Mouse (Mus musculus): ENCODE data around the gene Ush2a. TPM values are rescaled to one million over a fixed set of nuclear protein-coding genes. Genes with fewer than 3 reads are reported as not detected.

The Ush2a gene
- polyA plus RNA-seq, 2 experiments, result 0.01 to 0.11 TPM

- Histone ChIP-seq H3K4me2 (replicated peaks; ENCODE audit: low read depth, low read length, severe bottlenecking) (no peak overlapping the region), H3K4me3 (replicated peaks; ENCODE audit: low read length) (no peak overlapping the region), H3K27ac (replicated peaks; ENCODE audit: low read depth, low read length) (no peak overlapping the region), H3K27me3 (ENCODE audit: control insufficient read depth, insufficient read depth, low read length) (no peaks in the 10 kb centered on the region), H3K4me1 (ENCODE audit: control insufficient read depth, insufficient read depth, low read length) (no peaks in the 10 kb centered on the region), H3K9me3 (ENCODE audit: control insufficient read depth, low read length) (no peaks in the 10 kb centered on the region), H3K9ac (ENCODE audit: low read depth, low read length, severe bottlenecking) (no peak overlapping the region), H3K36me3 (ENCODE audit: control insufficient read depth, insufficient read depth, low read length) (no peaks in the 10 kb centered on the region)
- 75% methylated on average over 3 of the region's 3 CpGs for WGBS
- ATAC-seq (ENCODE audit: low FRiP score, low read depth) (no peak), DNase-seq (ENCODE audit: low spot score) (no peak)
- TF ChIP-seq POLR2A (IDR thresholded peaks at IDR 0.05; ENCODE audit: borderline replicate concordance, extremely low read depth, insufficient read depth, insufficient read length), result no peak
Measured at GRCm38 (mm10) chr1:188643156-188643555, 381.3 kb downstream of the Ush2a start.

GRCm38 (mm10) chr1:188653001-188653400, 391.2 kb downstream of the Ush2a start:
- H3K4me2 ChIP-seq (replicated peaks; ENCODE audit: low read depth, low read length, severe bottlenecking), result no peak overlapping the region
- no peaks in the 10 kb centered on the region for H3K4me1 ChIP-seq (ENCODE audit: control insufficient read depth, insufficient read depth, low read length)
- 86% methylated on average over 3 of the region's 3 CpGs for WGBS
- H3K36me3 ChIP-seq (ENCODE audit: control insufficient read depth, insufficient read depth, low read length), result no peaks in the 10 kb centered on the region
- no peak overlapping the region for H3K27ac ChIP-seq (replicated peaks; ENCODE audit: low read depth, low read length)
- H3K27me3 ChIP-seq (ENCODE audit: control insufficient read depth, insufficient read depth, low read length), result no peaks in the 10 kb centered on the region
- TF ChIP-seq POLR2A (IDR thresholded peaks at IDR 0.05; ENCODE audit: borderline replicate concordance, extremely low read depth, insufficient read depth, insufficient read length), result no peak
- no peak overlapping the region for H3K4me3 ChIP-seq (replicated peaks; ENCODE audit: low read length)
- no peak overlapping the region for H3K9ac ChIP-seq (ENCODE audit: low read depth, low read length, severe bottlenecking)
- no peak for DNase-seq (ENCODE audit: low spot score)
- ATAC-seq (ENCODE audit: low FRiP score, low read depth), result no peak
- no peaks in the 10 kb centered on the region for H3K9me3 ChIP-seq (ENCODE audit: control insufficient read depth, low read length)

DNA sequence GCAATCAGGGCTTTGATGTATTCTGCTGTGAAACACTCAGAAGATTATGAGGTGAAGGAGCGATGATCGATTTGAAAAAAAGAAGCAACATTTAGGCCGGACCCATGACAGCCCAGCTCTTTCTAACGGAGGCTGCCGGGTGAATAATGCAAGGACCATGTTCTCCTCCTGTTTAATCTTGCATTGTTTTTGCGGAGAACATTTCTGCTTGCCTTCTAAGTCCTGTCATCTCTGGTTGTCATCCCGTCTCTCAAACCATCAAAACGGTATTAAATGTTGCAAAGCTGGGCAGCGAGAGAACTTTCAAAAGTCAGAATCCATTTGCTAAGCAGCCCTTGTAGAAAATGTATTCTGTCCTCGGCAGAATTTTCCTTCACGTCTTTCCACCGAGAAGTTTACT, 394.3 kb downstream of the Ush2a start:
- WGBS, result 88% methylated on average over 12 of the region's 12 CpGs
- no peak for ATAC-seq (ENCODE audit: low FRiP score, low read depth)
- no peaks in the 10 kb centered on the region for H3K36me3 ChIP-seq (ENCODE audit: control insufficient read depth, insufficient read depth, low read length)

DNA sequence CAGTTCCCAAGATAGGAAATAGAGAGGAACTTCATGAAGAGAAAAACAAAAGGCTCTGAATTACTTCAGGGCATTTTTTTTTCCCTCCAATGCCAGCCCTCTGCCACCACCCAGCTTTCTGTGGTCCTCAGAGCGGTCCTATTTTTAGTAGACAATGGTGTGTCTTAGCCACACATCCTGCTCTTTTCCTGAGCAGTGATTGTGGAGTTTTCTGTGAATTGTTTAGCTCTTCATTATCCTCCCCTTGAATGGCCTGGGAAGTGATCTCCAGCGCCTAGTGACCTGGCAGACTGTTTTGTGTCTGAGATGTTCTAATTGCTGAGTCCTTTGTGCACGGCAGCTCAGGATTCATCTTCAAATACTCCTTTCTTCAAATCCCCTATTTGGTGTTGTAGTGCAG, 397.3 kb downstream of the Ush2a start:
- H3K9me3 ChIP-seq (ENCODE audit: control insufficient read depth, low read length), result no peaks in the 10 kb centered on the region
- no peak for DNase-seq (ENCODE audit: low spot score)
- no peak for TF ChIP-seq POLR2A (IDR thresholded peaks at IDR 0.05; ENCODE audit: borderline replicate concordance, extremely low read depth, insufficient read depth, insufficient read length)
- H3K9ac ChIP-seq (ENCODE audit: low read depth, low read length, severe bottlenecking), result no peak overlapping the region
- H3K27me3 ChIP-seq (ENCODE audit: control insufficient read depth, insufficient read depth, low read length), result no peaks in the 10 kb centered on the region
- ATAC-seq (ENCODE audit: low FRiP score, low read depth), result no peak
- H3K4me3 ChIP-seq (replicated peaks; ENCODE audit: low read length), result no peak overlapping the region
- no peak overlapping the region for H3K27ac ChIP-seq (replicated peaks; ENCODE audit: low read depth, low read length)
- no peak overlapping the region for H3K4me2 ChIP-seq (replicated peaks; ENCODE audit: low read depth, low read length, severe bottlenecking)
- H3K4me1 ChIP-seq (ENCODE audit: control insufficient read depth, insufficient read depth, low read length), result peaks cover 9% of the 10 kb centered on the region; the same call in 1 of the 2 replicates
- WGBS, result 64% methylated on average over 3 of the region's 3 CpGs
- no peaks in the 10 kb centered on the region for H3K36me3 ChIP-seq (ENCODE audit: control insufficient read depth, insufficient read depth, low read length)

More for the DNA sequence above, 394.3 kb downstream of the Ush2a start:
- no peak overlapping the region for H3K27ac ChIP-seq (replicated peaks; ENCODE audit: low read depth, low read length)
- H3K4me2 ChIP-seq (replicated peaks; ENCODE audit: low read depth, low read length, severe bottlenecking), result no peak overlapping the region
- H3K4me3 ChIP-seq (replicated peaks; ENCODE audit: low read length), result no peak overlapping the region
- no peak for DNase-seq (ENCODE audit: low spot score)
- no peak overlapping the region for H3K9ac ChIP-seq (ENCODE audit: low read depth, low read length, severe bottlenecking)
- no peaks in the 10 kb centered on the region for H3K9me3 ChIP-seq (ENCODE audit: control insufficient read depth, low read length)
- H3K27me3 ChIP-seq (ENCODE audit: control insufficient read depth, insufficient read depth, low read length), result no peaks in the 10 kb centered on the region
- peaks cover 9% of the 10 kb centered on the region; the same call in 1 of the 2 replicates for H3K4me1 ChIP-seq (ENCODE audit: control insufficient read depth, insufficient read depth, low read length)
- TF ChIP-seq POLR2A (IDR thresholded peaks at IDR 0.05; ENCODE audit: borderline replicate concordance, extremely low read depth, insufficient read depth, insufficient read length), result no peak

GRCm38 (mm10) chr1:188660339-188660738, 398.5 kb downstream of the Ush2a start:
- Histone ChIP-seq H3K9me3 (ENCODE audit: control insufficient read depth, low read length) (no peaks in the 10 kb centered on the region), H3K36me3 (ENCODE audit: control insufficient read depth, insufficient read depth, low read length) (no peaks in the 10 kb centered on the region), H3K9ac (ENCODE audit: low read depth, low read length, severe bottlenecking) (no peak overlapping the region; the same call in 1 of the 2 replicates), H3K4me3 (replicated peaks; ENCODE audit: low read length) (peak overlapping the region; percentile 22), H3K4me2 (replicated peaks; ENCODE audit: low read depth, low read length, severe bottlenecking) (peak overlapping the region; percentile 51), H3K27me3 (ENCODE audit: control insufficient read depth, insufficient read depth, low read length) (no peaks in the 10 kb centered on the region), H3K27ac (replicated peaks; ENCODE audit: low read depth, low read length) (no peak overlapping the region), H3K4me1 (ENCODE audit: control insufficient read depth, insufficient read depth, low read length) (peaks cover 9% of the 10 kb centered on the region; the same call in 1 of the 2 replicates)
- 10% methylated on average over 3 of the region's 3 CpGs for WGBS
- no peak for DNase-seq (ENCODE audit: low spot score)
- ATAC-seq (ENCODE audit: low FRiP score, low read depth), result no peak
- no peak for TF ChIP-seq POLR2A (IDR thresholded peaks at IDR 0.05; ENCODE audit: borderline replicate concordance, extremely low read depth, insufficient read depth, insufficient read length)

- 3% methylated on average over 8 of the region's 8 CpGs for WGBS
- Histone ChIP-seq H3K36me3 (ENCODE audit: control insufficient read depth, insufficient read depth, low read length) (no peaks in the 10 kb centered on the region), H3K4me1 (ENCODE audit: control insufficient read depth, insufficient read depth, low read length) (peaks cover 9% of the 10 kb centered on the region; the same call in 1 of the 2 replicates), H3K27ac (replicated peaks; ENCODE audit: low read depth, low read length) (no peak overlapping the region), H3K9me3 (ENCODE audit: control insufficient read depth, low read length) (no peaks in the 10 kb centered on the region), H3K27me3 (ENCODE audit: control insufficient read depth, insufficient read depth, low read length) (no peaks in the 10 kb centered on the region), H3K9ac (ENCODE audit: low read depth, low read length, severe bottlenecking) (peak overlapping the region; percentile 40), H3K4me2 (replicated peaks; ENCODE audit: low read depth, low read length, severe bottlenecking) (peak overlapping the region; percentile 51), H3K4me3 (replicated peaks; ENCODE audit: low read length) (peak overlapping the region; percentile 22)
- ATAC-seq (ENCODE audit: low FRiP score, low read depth) (no peak), DNase-seq (ENCODE audit: low spot score) (peak; percentile 18)
- TF ChIP-seq POLR2A (IDR thresholded peaks at IDR 0.05; ENCODE audit: borderline replicate concordance, extremely low read depth, insufficient read depth, insufficient read length), result no peak
Measured at GRCm38 (mm10) chr1:188660882-188661281, 399.1 kb downstream of the Ush2a start.
